Mouse (Mus musculus): ENCODE data around the gene Lix1.

DNA sequence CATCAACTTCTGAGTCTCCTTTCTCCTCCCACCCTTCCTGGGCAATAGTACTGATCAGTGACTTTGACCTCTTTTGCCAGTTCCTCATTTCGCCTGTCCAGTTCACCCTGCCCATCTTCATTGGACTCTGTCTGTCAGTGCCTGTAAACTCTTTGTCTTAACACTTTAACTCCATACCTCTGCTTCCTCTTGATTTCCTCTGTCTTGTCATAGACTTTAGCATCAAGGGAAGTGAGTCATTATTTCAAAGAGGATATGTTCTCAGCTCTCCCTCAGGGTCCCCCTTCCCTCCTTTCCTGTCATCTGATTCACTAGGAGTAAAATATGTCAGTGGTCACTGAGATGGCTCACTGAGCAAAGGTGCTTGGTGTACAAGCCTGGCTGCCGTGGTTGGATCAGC is 3.8 kb upstream of the Lix1 start:
- TF ChIP-seq POLR2A (IDR thresholded peaks at IDR 0.05; ENCODE audit: extremely low read depth, insufficient read depth, low read length) (no peak), CTCF (IDR thresholded peaks at IDR 0.05; ENCODE audit: extremely low read depth, insufficient read depth, low read length) (no peak)

Data from cortical plate, adult 2 months (tissue).